Comparison of ENCODE assay signal across 8 mouse cellular contexts in genomic region chr2:28387422-28387836, GRCm38 (mm10). TPM values are rescaled to one million over a fixed set of nuclear protein-coding genes. Genes with fewer than 3 reads are reported as not detected.
DNase-seq lines count a peak whose midpoint lies in the region; ATAC-seq and TF ChIP-seq lines count a peak whose summit lies in the region.

No protein-coding gene starts in this region.

- no peaks in the 10 kb centered on the region for H3K36me3 ChIP-seq in heart, embryonic 10.5 days
- H3K36me3 ChIP-seq in embryonic facial prominence, embryonic 12.5 days = no peaks in the 10 kb centered on the region
- no peaks in the 10 kb centered on the region for H3K36me3 ChIP-seq in neural tube, embryonic 13.5 days
- no peaks in the 10 kb centered on the region for H3K36me3 ChIP-seq in liver, postnatal 0 days (replicated peaks; ENCODE audit: insufficient read depth, low read length)

- no peak for TF ChIP-seq EP300 in liver, postnatal 0 days (IDR thresholded peaks at IDR 0.05; ENCODE audit: low read depth)

- H3K9ac ChIP-seq in embryonic facial prominence, embryonic 12.5 days = no peak overlapping the region; the same call in 1 of the 2 replicates
- H3K9ac ChIP-seq in neural tube, embryonic 13.5 days = no peak overlapping the region; the same call in 1 of the 2 replicates
- H3K9ac ChIP-seq in liver, postnatal 0 days (replicated peaks) = no peak overlapping the region

- H3K4me2 ChIP-seq in embryonic facial prominence, embryonic 12.5 days (replicated peaks) = no peak overlapping the region
- H3K4me2 ChIP-seq in neural tube, embryonic 13.5 days = no peak overlapping the region
- H3K4me2 ChIP-seq in liver, postnatal 0 days (ENCODE audit: low read depth, low read length) = no peak overlapping the region

- H3K27me3 ChIP-seq in heart, embryonic 10.5 days (ENCODE audit: insufficient read depth, poor library complexity, severe bottlenecking) = peaks cover 5% of the 10 kb centered on the region
- no peaks in the 10 kb centered on the region for H3K27me3 ChIP-seq in embryonic facial prominence, embryonic 12.5 days
- no peaks in the 10 kb centered on the region for H3K27me3 ChIP-seq in neural tube, embryonic 13.5 days
- no peaks in the 10 kb centered on the region for H3K27me3 ChIP-seq in liver, postnatal 0 days (ENCODE audit: insufficient read depth, low read length)

- DNase-seq in heart, adult 18-20 months = peak; percentile 17 to 42
- no peak for DNase-seq in heart, embryonic 10.5 days (ENCODE audit: low spot score)
- peak; percentile 79 to 87 for DNase-seq in left cerebral cortex, adult 18-20 months (ENCODE audit: low spot score in 2 of 2)
- DNase-seq in liver, postnatal 0 days = no peak

- H3K4me3 ChIP-seq in heart, embryonic 10.5 days = no peak overlapping the region
- H3K4me3 ChIP-seq in embryonic facial prominence, embryonic 12.5 days = no peak overlapping the region
- H3K4me3 ChIP-seq in neural tube, embryonic 13.5 days = no peak overlapping the region
- no peak overlapping the region for H3K4me3 ChIP-seq in liver, postnatal 0 days (ENCODE audit: low read depth, low read length)

- H3K9me3 ChIP-seq in heart, embryonic 10.5 days = no peaks in the 10 kb centered on the region
- no peaks in the 10 kb centered on the region for H3K9me3 ChIP-seq in embryonic facial prominence, embryonic 12.5 days
- H3K9me3 ChIP-seq in neural tube, embryonic 13.5 days = no peaks in the 10 kb centered on the region
- no peaks in the 10 kb centered on the region for H3K9me3 ChIP-seq in liver, postnatal 0 days (ENCODE audit: low read length)

- no peak for TF ChIP-seq CTCF in liver, postnatal 0 days (IDR thresholded peaks at IDR 0.05; ENCODE audit: low read depth)

- H3K27ac ChIP-seq in heart, embryonic 10.5 days = no peak overlapping the region
- H3K27ac ChIP-seq in embryonic facial prominence, embryonic 12.5 days = peak overlapping the region; percentile 5; the same call in 1 of the 2 replicates
- H3K27ac ChIP-seq in neural tube, embryonic 13.5 days (replicated peaks) = peak overlapping the region; percentile 78
- no peak overlapping the region for H3K27ac ChIP-seq in liver, postnatal 0 days (ENCODE audit: low read depth)

- 34% methylated on average over 6 of the region's 6 CpGs for WGBS in heart, embryonic 10.5 days
- 8% methylated on average over 6 of the region's 6 CpGs for WGBS in embryonic facial prominence, embryonic 12.5 days
- WGBS in neural tube, embryonic 13.5 days = 3% methylated on average over 6 of the region's 6 CpGs
- WGBS in liver, postnatal 0 days (ENCODE audit: insufficient replicate concordance) = 47% methylated on average over 6 of the region's 6 CpGs

- peak; percentile 73 for ATAC-seq in embryonic facial prominence, embryonic 12.5 days (ENCODE audit: insufficient number of reproducible peaks, insufficient read depth, low FRiP score, low TSS enrichment)
- peak; percentile 42 to 74; a peak in 3 of 4 replicates for ATAC-seq in hematopoietic stem cell, adult 5-6 weeks (replicated peaks in 1 of 2; ENCODE audit: insufficient read depth in 1 of 2, low FRiP score in 2 of 2, low TSS enrichment in 1 of 2, low read depth in 1 of 2, poor library complexity in 2 of 2, severe bottlenecking in 2 of 2)
- ATAC-seq in neural tube, embryonic 13.5 days (ENCODE audit: low read depth) = peak; percentile 61
- no peak for ATAC-seq in liver, postnatal 0 days
- no peak for ATAC-seq in megakaryocyte, adult 5-6 weeks (ENCODE audit: poor library complexity, severe bottlenecking)

- H3K4me1 ChIP-seq in heart, embryonic 10.5 days = 0 out of 2 replicates have a peak, but pooled peaks cover 4% of the 10 kb centered on the region
- no peaks in the 10 kb centered on the region for H3K4me1 ChIP-seq in embryonic facial prominence, embryonic 12.5 days
- H3K4me1 ChIP-seq in neural tube, embryonic 13.5 days (replicated peaks) = peaks cover 51% of the 10 kb centered on the region
- H3K4me1 ChIP-seq in liver, postnatal 0 days (ENCODE audit: insufficient read depth) = no peaks in the 10 kb centered on the region

RNA-seq across cellular contexts. Expression of gene Ppp1r26, which starts 59.2 kb away (rescaled TPM):
- 1 to 10 TPM; 4.4 to 4.8 TPM for total RNA-seq in heart, adult 18-20 months (2021)
- 3.6 and 3.7 TPM in 2 replicates for polyA plus RNA-seq in heart, embryonic 10.5 days (2016; fragmentation: Nextera tagmentation; extraction: Ambion mirVana)
- polyA plus RNA-seq in embryonic facial prominence, embryonic 12.5 days (2016; fragmentation: Nextera tagmentation; extraction: Ambion mirVana) = 7.2 TPM in 2 replicates
- 8.6 and 11.7 TPM in 2 replicates for total RNA-seq in hematopoietic stem cell, adult 5-6 weeks (2017)
- total RNA-seq in left cerebral cortex, adult 18-20 months (2021) = 10 to 100 TPM; 27.1 to 27.2 TPM
- 10.3 and 11.1 TPM in 2 replicates for polyA plus RNA-seq in neural tube, embryonic 13.5 days (2015; fragmentation: Nextera tagmentation; extraction: Ambion mirVana)
- polyA plus RNA-seq in liver, postnatal 0 days (2015; fragmentation: Nextera tagmentation; extraction: Ambion mirVana) = 0.02 and 0.05 TPM in 2 replicates
- total RNA-seq in megakaryocyte, adult 5-6 weeks (2015) = 0.21 and 0.29 TPM in 2 replicates
- 0.37 and 0.40 TPM in 2 replicates for total RNA-seq in megakaryocyte, adult 5-6 weeks (2017)

Comparison
In these comparisons a context has a peak if more than half of its experiments do, and no peak if none do; other contexts are left out.
1. DNase-seq: peak in heart, adult 18-20 months (2 of 2) and left cerebral cortex, adult 18-20 months (2 of 2); none in heart, embryonic 10.5 days (single experiment) and liver, postnatal 0 days (single experiment).
2. H3K27ac ChIP-seq: peak in embryonic facial prominence, embryonic 12.5 days (single experiment) and neural tube, embryonic 13.5 days (single experiment); none in heart, embryonic 10.5 days (single experiment) and liver, postnatal 0 days (single experiment).
3. ATAC-seq: peak in embryonic facial prominence, embryonic 12.5 days (single experiment), hematopoietic stem cell, adult 5-6 weeks (2 of 2) and neural tube, embryonic 13.5 days (single experiment); none in liver, postnatal 0 days (single experiment) and megakaryocyte, adult 5-6 weeks (single experiment).